Mouse (Mus musculus) forebrain, embryonic 11.5 days (tissue): ENCODE results near the gene Leng1. TPM values are rescaled to one million over a fixed set of nuclear protein-coding genes. Genes with fewer than 3 reads are reported as not detected.
"Not testable (repeated sequence)": the region's sequence is repeated elsewhere in the genome, so short reads cannot be mapped to it uniquely, and the experiment has no call there.

ENCODE experiments used
- ATAC-seq: fragments of 200-750 bp; cut with Nextera tagmentation; replicated peaks from 2 replicates; pipeline ENCODE4 v1.8.0; 2017; ENCODE audit warnings: moderate TSS enrichment; ENCODE audit not compliant: low FRiP score
- DNase-seq: peaks from one replicate; pipeline ENCODE4 v3.0.0-alpha.2; 2017; ENCODE audit warnings: low spot score
- H3K27ac ChIP-seq: fragments of 300-500 bp; sonication (generic); 2 replicates; pipeline ENCODE4 v1.5.1; 2014; ENCODE audit warnings: low read depth, low read length
- H3K27me3 ChIP-seq: fragments of 300-500 bp; sonication (generic); 2 replicates; pipeline ENCODE4 v1.6.1; 2014; ENCODE audit warnings: mild to moderate bottlenecking, low read length, mixed read lengths; ENCODE audit not compliant: control insufficient read depth, insufficient read depth
- H3K36me3 ChIP-seq: fragments of 300-500 bp; sonication (generic); 2 replicates; pipeline ENCODE4 v1.6.1; 2014; ENCODE audit warnings: mild to moderate bottlenecking, low read length, moderate library complexity, mixed read lengths; ENCODE audit not compliant: control insufficient read depth, insufficient read depth
- H3K4me1 ChIP-seq: fragments of 300-500 bp; sonication (generic); replicated peaks from 2 replicates; pipeline ENCODE4 v1.6.1; 2014; ENCODE audit warnings: low read length, mixed read lengths; ENCODE audit not compliant: control insufficient read depth, insufficient read depth
- H3K4me2 ChIP-seq: fragments of 300-500 bp; sonication (generic); 2 replicates; pipeline ENCODE4 v1.6.1; 2014; ENCODE audit warnings: low read depth, mild to moderate bottlenecking, low read length, moderate library complexity, mixed read lengths; ENCODE audit not compliant: severe bottlenecking
- H3K4me3 ChIP-seq: fragments of 300-500 bp; sonication (generic); 2 replicates; pipeline ENCODE4 v1.5.1; 2014; ENCODE audit warnings: low read depth, low read length
- H3K9ac ChIP-seq: fragments of 300-500 bp; sonication (generic); 2 replicates; pipeline ENCODE4 v1.6.1; 2014; ENCODE audit warnings: low read length
- H3K9me3 ChIP-seq: fragments of 300-500 bp; sonication (generic); 2 replicates; pipeline ENCODE4 v1.6.1; 2016; ENCODE audit warnings: low read length, mixed read lengths; ENCODE audit not compliant: control insufficient read depth
- WGBS: fragments of 180-500 bp; shearing (Covaris S2); extraction: QIAGEN DNeasy Blood & Tissue Kit; methylation state at CpG from one replicate; pipeline ENCODE4 v1.1.7; 2014; 5-methylcytosine and 5-hydroxymethylcytosine counted together
- polyA plus RNA-seq: library from polyadenylated mRNA; unstranded; fragments of >200 nt; fragmentation: Nextera tagmentation; extraction: Ambion mirVana; gene quantifications from 2 replicates; pipeline ENCODE4 v1.2.1, GENCODE M21; 2014

Leng1 gene
- 15.0 and 16.1 TPM in 2 replicates for polyA plus RNA-seq

GRCm38 (mm10) chr7:3665215-3666114 is at the start of gene Leng1:
TSS of gene Leng1 (minus strand) at chr7:3665840.
- peak; percentile 94 for DNase-seq
- H3K36me3 ChIP-seq, result peaks cover 11% of the 10 kb centered on the region

GRCm38 (mm10) chr7:3715249-3715648 is 49.6 kb upstream of the Leng1 start:
- H3K27me3 ChIP-seq, result no peaks in the 10 kb centered on the region
- no peaks in the 10 kb centered on the region for H3K36me3 ChIP-seq
- no peaks in the 10 kb centered on the region for H3K9me3 ChIP-seq
- no peaks in the 10 kb centered on the region for H3K4me1 ChIP-seq
- ATAC-seq, result no peak
- no peak overlapping the region for H3K4me2 ChIP-seq
- 59% methylated on average over 1 of the region's 1 CpGs for WGBS
- DNase-seq, result no peak
- H3K27ac ChIP-seq, result no peak overlapping the region
- H3K9ac ChIP-seq, result no peak overlapping the region
- H3K4me3 ChIP-seq, result no peak overlapping the region

More at GRCm38 (mm10) chr7:3665215-3666114, at the start of gene Leng1:
- Histone ChIP-seq H3K4me2 (peak within 1 kb of the TSS; percentile 79), H3K27me3 (no peaks in the 10 kb centered on the region), H3K4me3 (peak within 1 kb of the TSS; percentile 69), H3K9me3 (no peaks in the 10 kb centered on the region), H3K27ac (peak within 1 kb of the TSS; percentile 73), H3K9ac (peak within 1 kb of the TSS; percentile 79), H3K4me1 (peaks cover 16% of the 10 kb centered on the region)
- peak; percentile 99 for ATAC-seq
- WGBS, result 5% methylated on average over 45 of the region's 45 CpGs

GRCm38 (mm10) chr7:3712264-3712942 is 46.8 kb upstream of the Leng1 start:
- H3K4me3 ChIP-seq, result no peak overlapping the region
- ATAC-seq (no peak), DNase-seq (peak; percentile 53)
- no peaks in the 10 kb centered on the region for H3K4me1 ChIP-seq
- H3K27me3 ChIP-seq, result no peaks in the 10 kb centered on the region
- no peak overlapping the region for H3K9ac ChIP-seq
- no peak overlapping the region for H3K4me2 ChIP-seq
- no peaks in the 10 kb centered on the region for H3K9me3 ChIP-seq
- H3K27ac ChIP-seq, result no peak overlapping the region
- WGBS, result 50% methylated on average over 5 of the region's 5 CpGs
- H3K36me3 ChIP-seq, result no peaks in the 10 kb centered on the region; the same call in 1 of the 2 replicates

- Histone ChIP-seq H3K4me1 (peaks cover 3% of the 10 kb centered on the region; the same call in 1 of the 2 replicates), H3K9ac (no peak overlapping the region), H3K27ac (no peak overlapping the region), H3K9me3 (no peaks in the 10 kb centered on the region), H3K4me3 (no peak overlapping the region), H3K27me3 (no peaks in the 10 kb centered on the region), H3K36me3 (peaks cover 2% of the 10 kb centered on the region; the same call in 1 of the 2 replicates), H3K4me2 (no peak overlapping the region)
- no peak for DNase-seq
- ATAC-seq, result no peak
- WGBS, result 87% methylated on average over 1 of the region's 1 CpGs
Measured at GRCm38 (mm10) chr7:3709000-3709399, 43.4 kb upstream of the Leng1 start.

- not testable (repeated sequence) for H3K27ac ChIP-seq, H3K9ac ChIP-seq, ATAC-seq, H3K4me1 ChIP-seq, DNase-seq, H3K27me3 ChIP-seq, H3K36me3 ChIP-seq, H3K4me2 ChIP-seq, H3K4me3 ChIP-seq, H3K9me3 ChIP-seq
- WGBS, result 44% methylated on average over 5 of the region's 5 CpGs
Measured at GRCm38 (mm10) chr7:3708447-3708980, 42.9 kb upstream of the Leng1 start.

- Histone ChIP-seq H3K27ac (0 out of 2 replicates have a peak overlapping the region, but pooled peaks have one; percentile 31), H3K4me3 (no peak overlapping the region), H3K4me1 (peaks cover 3% of the 10 kb centered on the region; the same call in 1 of the 2 replicates), H3K36me3 (peaks cover 2% of the 10 kb centered on the region; the same call in 1 of the 2 replicates), H3K9me3 (no peaks in the 10 kb centered on the region), H3K9ac (no peak overlapping the region), H3K4me2 (no peak overlapping the region), H3K27me3 (no peaks in the 10 kb centered on the region)
- ATAC-seq (no peak), DNase-seq (peak; percentile 52)
- WGBS, result 18% methylated on average over 7 of the region's 7 CpGs
Measured at GRCm38 (mm10) chr7:3707568-3708413, 42.2 kb upstream of the Leng1 start.

- 72% methylated on average over 4 of the region's 4 CpGs for WGBS
- H3K4me3 ChIP-seq, result no peak overlapping the region
- H3K36me3 ChIP-seq, result peaks cover 2% of the 10 kb centered on the region; the same call in 1 of the 2 replicates
- no peaks in the 10 kb centered on the region for H3K27me3 ChIP-seq
- no peak overlapping the region for H3K9ac ChIP-seq
- H3K27ac ChIP-seq, result no peak overlapping the region
- peak; percentile 48 for DNase-seq
- no peak overlapping the region for H3K4me2 ChIP-seq
- H3K4me1 ChIP-seq, result peaks cover 3% of the 10 kb centered on the region; the same call in 1 of the 2 replicates
- ATAC-seq, result no peak
- H3K9me3 ChIP-seq, result no peaks in the 10 kb centered on the region
Measured at GRCm38 (mm10) chr7:3707027-3707426, 41.4 kb upstream of the Leng1 start.
